Mouse (Mus musculus) testis, adult 2 months (tissue): Measurements from ENCODE around the gene Mlkl. TPM values are rescaled to one million over a fixed set of nuclear protein-coding genes. Genes with fewer than 3 reads are reported as not detected.
"Not testable (repeated sequence)": the region's sequence is repeated elsewhere in the genome, so short reads cannot be mapped to it uniquely, and the experiment has no call there.

Experiments used
- H3K27ac ChIP-seq: fragments of 200-500 bp; 2 replicates; pipeline ENCODE4 v1.5.1; 2012; ENCODE audit warnings: low read depth, low read length; ENCODE audit not compliant: control insufficient read depth, insufficient read depth
- H3K27me3 ChIP-seq: fragments of 200-500 bp; 2 replicates; pipeline ENCODE4 v1.6.1; 2012; ENCODE audit warnings: mild to moderate bottlenecking, low read length, moderate library complexity; ENCODE audit not compliant: control insufficient read depth, insufficient read depth
- H3K36me3 ChIP-seq: fragments of 200-500 bp; 2 replicates; pipeline ENCODE4 v1.6.1; 2012; ENCODE audit warnings: mild to moderate bottlenecking, low read length; ENCODE audit not compliant: control insufficient read depth, insufficient read depth
- H3K4me1 ChIP-seq: fragments of 200-500 bp; 2 replicates; pipeline ENCODE4 v1.6.1; 2012; ENCODE audit warnings: low read length; ENCODE audit not compliant: control insufficient read depth, insufficient read depth
- H3K4me3 ChIP-seq: fragments of 200-500 bp; 2 replicates; pipeline ENCODE4 v1.5.1; 2012; ENCODE audit warnings: low read depth, mild to moderate bottlenecking, low read length, moderate library complexity, mixed read lengths; ENCODE audit not compliant: control insufficient read depth
- CTCF ChIP-seq: fragments of 200-500 bp; IDR thresholded peaks from 2 replicates; pipeline ENCODE4 v1.5.1; 2012; ENCODE audit warnings: low read depth, mild to moderate bottlenecking, inconsistent platforms, low read length, moderate library complexity; ENCODE audit not compliant: control insufficient read depth, insufficient read depth, insufficient replicate concordance
- POLR2A ChIP-seq: fragments of 200-500 bp; IDR thresholded peaks from 2 replicates; pipeline ENCODE4 v1.6.1; 2012; ENCODE audit warnings: low read depth, mild to moderate bottlenecking, inconsistent platforms, low read length, moderate library complexity; ENCODE audit not compliant: control insufficient read depth
- polyA plus RNA-seq: library from polyadenylated mRNA; depleted of rRNA; stranded (reverse); fragments of >200 nt; gene quantifications from 2 replicates; pipeline ENCODE4 v1.2.3, GENCODE M21; 2012

The Mlkl gene
- polyA plus RNA-seq, 1 experiment: 2.9 TPM

DNA sequence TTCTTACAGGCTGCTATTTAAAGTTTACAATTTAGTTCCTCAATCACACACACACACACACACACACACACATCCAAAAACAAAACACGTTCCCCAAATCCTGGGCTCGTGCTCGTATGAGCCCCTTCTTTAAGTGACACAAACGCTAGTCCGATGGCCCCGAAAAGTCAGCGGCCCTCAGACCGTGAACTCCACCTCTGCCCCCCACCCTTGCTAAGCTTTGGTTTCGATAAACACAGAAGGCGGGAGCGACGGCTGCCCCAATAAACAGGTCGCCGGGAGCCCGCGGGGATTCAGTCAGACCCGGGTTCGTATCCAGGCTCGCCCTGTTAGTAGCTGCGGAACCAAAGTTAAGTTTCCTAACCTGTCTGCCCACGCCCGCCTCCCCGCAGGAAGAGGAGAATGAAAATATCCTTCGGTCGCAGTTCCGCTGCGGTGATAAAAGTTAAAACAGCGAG is 38.6 kb downstream of the Mlkl start:
- no peaks in the 10 kb centered on the region for H3K27me3 ChIP-seq
- no peaks in the 10 kb centered on the region; the same call in 1 of the 2 replicates for H3K36me3 ChIP-seq
- H3K4me3 ChIP-seq: peak overlapping the region; percentile 96
- H3K4me1 ChIP-seq: no peaks in the 10 kb centered on the region
- peak overlapping the region; percentile 93 for H3K27ac ChIP-seq
- TF ChIP-seq CTCF (no peak), POLR2A (no peak)

GRCm38 (mm10) chr8:111298011-111298410 is 40.0 kb downstream of the Mlkl start:
- TF ChIP-seq CTCF (no peak), POLR2A (no peak)
- Histone ChIP-seq H3K36me3 (no peaks in the 10 kb centered on the region; the same call in 1 of the 2 replicates), H3K27ac (no peak overlapping the region), H3K27me3 (no peaks in the 10 kb centered on the region), H3K4me3 (no peak overlapping the region), H3K4me1 (no peaks in the 10 kb centered on the region)

GRCm38 (mm10) chr8:111291733-111292132 is 46.2 kb downstream of the Mlkl start:
- no peak overlapping the region for H3K27ac ChIP-seq
- H3K4me3 ChIP-seq: no peak overlapping the region
- no peak for TF ChIP-seq CTCF
- no peak for TF ChIP-seq POLR2A
- H3K4me1 ChIP-seq: no peaks in the 10 kb centered on the region
- no peaks in the 10 kb centered on the region; the same call in 1 of the 2 replicates for H3K36me3 ChIP-seq
- no peaks in the 10 kb centered on the region for H3K27me3 ChIP-seq

DNA sequence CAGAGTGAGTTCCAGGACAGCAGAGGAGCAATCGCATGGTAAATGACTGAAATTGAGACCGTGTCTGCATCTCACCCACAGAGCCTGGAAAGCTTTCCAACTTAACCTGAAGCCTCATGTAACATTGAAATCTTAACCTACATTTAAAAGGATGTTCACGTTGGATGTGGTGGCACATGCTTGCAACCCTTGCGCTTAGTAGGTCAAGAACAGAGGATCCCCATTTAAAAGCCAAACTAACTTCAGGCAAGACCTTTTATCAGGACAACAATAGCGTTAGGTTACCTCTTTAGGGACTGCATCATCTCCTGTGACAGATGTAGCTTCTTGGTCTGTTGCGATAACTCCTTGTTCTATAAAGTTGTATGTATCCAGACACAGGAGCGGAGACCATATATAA is 47.4 kb downstream of the Mlkl start:
- Histone ChIP-seq H3K27ac (no peak overlapping the region), H3K4me1 (no peaks in the 10 kb centered on the region), H3K27me3 (no peaks in the 10 kb centered on the region), H3K36me3 (peaks cover 1% of the 10 kb centered on the region), H3K4me3 (no peak overlapping the region)
- TF ChIP-seq CTCF: no peak
- TF ChIP-seq POLR2A: no peak

- H3K27me3 ChIP-seq: no peaks in the 10 kb centered on the region
- H3K4me3 ChIP-seq: no peak overlapping the region
- no peak overlapping the region for H3K27ac ChIP-seq
- no peaks in the 10 kb centered on the region for H3K4me1 ChIP-seq
- peaks cover 3% of the 10 kb centered on the region for H3K36me3 ChIP-seq
- TF ChIP-seq CTCF (no peak), POLR2A (no peak)
Observed at GRCm38 (mm10) chr8:111285603-111286002, 52.4 kb downstream of the Mlkl start.

DNA sequence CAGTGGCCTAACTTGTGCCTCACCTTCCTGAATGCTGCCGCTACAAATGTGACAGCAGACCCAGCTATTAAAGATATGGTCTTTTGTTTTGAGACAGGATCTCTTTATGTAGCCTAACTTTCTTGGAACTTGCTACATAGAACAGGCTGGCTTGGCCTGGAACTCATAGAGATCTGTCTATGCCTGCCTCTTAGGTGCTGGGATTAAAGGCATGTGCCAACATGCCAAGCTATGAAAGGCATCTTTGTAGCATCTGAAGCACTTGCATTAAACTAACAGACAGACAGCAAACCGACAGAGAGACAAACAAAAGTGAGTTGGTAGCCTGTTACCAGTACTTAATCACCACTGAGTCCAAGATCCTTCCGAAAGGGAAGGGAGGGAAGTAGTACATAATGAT is 55.9 kb downstream of the Mlkl start:
- TF ChIP-seq POLR2A (no peak), CTCF (no peak)
- Histone ChIP-seq H3K27me3 (no peaks in the 10 kb centered on the region), H3K4me1 (no peaks in the 10 kb centered on the region), H3K4me3 (no peak overlapping the region), H3K36me3 (peaks cover 3% of the 10 kb centered on the region), H3K27ac (no peak overlapping the region)

DNA sequence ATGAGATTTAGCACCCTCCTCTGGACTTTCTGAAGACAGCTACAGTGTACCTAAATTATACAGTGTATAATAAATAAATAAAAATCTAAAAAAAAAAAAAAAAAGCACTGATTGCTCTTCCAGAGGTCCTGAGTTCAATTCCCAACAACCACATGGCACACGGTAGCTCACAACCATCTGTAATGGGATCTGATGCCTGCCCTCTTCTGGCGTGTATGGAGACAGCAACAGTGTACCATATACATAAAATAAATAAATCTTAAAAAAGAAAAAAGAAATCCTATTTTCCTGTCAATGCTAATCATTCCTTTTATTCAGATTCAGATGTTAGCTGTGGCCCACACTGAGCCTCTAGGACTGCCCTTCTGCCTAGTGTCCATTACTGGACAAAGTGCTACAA is 69.7 kb downstream of the Mlkl start:
- Histone ChIP-seq H3K4me1 (no peaks in the 10 kb centered on the region), H3K27me3 (no peaks in the 10 kb centered on the region), H3K27ac (no peak overlapping the region), H3K4me3 (no peak overlapping the region), H3K36me3 (no peaks in the 10 kb centered on the region; the same call in 1 of the 2 replicates)
- no peak for TF ChIP-seq POLR2A
- TF ChIP-seq CTCF: no peak

DNA sequence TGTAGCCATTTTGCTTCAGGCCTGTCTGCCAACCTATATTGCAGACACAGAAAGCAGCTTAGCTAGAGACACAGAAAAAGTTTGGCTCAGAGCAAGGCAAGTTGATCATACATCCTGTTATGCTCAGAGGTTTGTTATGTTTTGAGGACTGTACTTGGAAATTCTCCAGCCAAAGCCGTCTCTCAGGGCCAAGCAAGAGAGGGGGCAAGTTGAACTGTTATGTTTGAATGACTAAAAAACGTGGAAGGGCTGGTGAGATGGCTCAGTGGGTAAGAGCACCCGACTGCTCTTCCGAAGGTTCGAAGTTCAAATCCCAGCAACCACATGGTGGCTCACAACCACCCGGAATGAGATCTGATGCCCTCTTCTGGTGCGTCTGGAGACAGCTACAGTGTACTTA is 71.8 kb downstream of the Mlkl start:
- H3K4me3 ChIP-seq, H3K27ac ChIP-seq: not testable (repeated sequence)

DNA sequence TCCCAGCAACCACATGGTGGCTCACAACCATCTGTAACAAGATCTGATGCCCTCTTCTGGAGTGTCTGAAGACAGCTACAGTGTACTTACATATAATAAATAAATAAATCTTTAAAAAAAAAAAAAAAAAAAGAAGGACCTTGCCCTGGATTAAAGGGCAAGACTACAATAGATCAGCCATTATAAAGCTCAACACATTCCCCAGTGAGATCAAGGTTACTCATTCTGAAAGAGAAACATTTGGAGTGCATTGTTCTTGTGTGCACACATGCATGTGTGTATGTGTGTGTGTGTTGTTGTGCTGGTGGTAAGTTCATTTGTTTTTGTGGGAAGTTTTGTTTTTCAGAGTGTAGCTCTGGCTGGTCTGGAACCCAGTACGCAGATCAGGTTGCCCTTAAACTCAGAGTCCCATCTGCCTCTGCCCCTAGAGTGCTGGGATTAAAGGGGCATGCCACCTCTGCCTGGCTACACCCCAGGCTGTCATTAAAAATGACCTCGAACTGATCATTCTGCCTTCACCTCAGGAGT is 73.2 kb downstream of the Mlkl start:
- no peak overlapping the region for H3K27ac ChIP-seq
- peaks cover 3% of the 10 kb centered on the region for H3K4me1 ChIP-seq
- TF ChIP-seq CTCF (no peak), POLR2A (no peak)
- H3K36me3 ChIP-seq: no peaks in the 10 kb centered on the region; the same call in 1 of the 2 replicates
- no peaks in the 10 kb centered on the region for H3K27me3 ChIP-seq
- no peak overlapping the region for H3K4me3 ChIP-seq

More for the DNA sequence above, 71.8 kb downstream of the Mlkl start:
- not testable (repeated sequence) for H3K4me1 ChIP-seq, H3K27me3 ChIP-seq, H3K36me3 ChIP-seq
